Mouse (Mus musculus) kidney, embryonic 15.5 days (tissue): ENCODE data around the gene Lag3. TPM values are rescaled to one million over a fixed set of nuclear protein-coding genes. Genes with fewer than 3 reads are reported as not detected.

Experiments used
- ATAC-seq: fragments of 200-750 bp; cut with Nextera tagmentation; replicated peaks from 2 replicates; pipeline ENCODE4 v1.8.0; 2017; ENCODE audit warnings: moderate TSS enrichment; ENCODE audit not compliant: low FRiP score
- H3K27ac ChIP-seq: fragments of 300-500 bp; sonication (generic); 2 replicates; pipeline ENCODE4 v1.5.1; 2015; ENCODE audit warnings: mild to moderate bottlenecking, inconsistent platforms
- H3K27me3 ChIP-seq: fragments of 300-500 bp; sonication (generic); 2 replicates; pipeline ENCODE4 v1.6.1; 2015; ENCODE audit warnings: inconsistent platforms
- H3K36me3 ChIP-seq: fragments of 300-500 bp; sonication (generic); 2 replicates; pipeline ENCODE4 v1.6.1; 2015; ENCODE audit warnings: inconsistent platforms
- H3K4me1 ChIP-seq: fragments of 300-500 bp; sonication (generic); 2 replicates; pipeline ENCODE4 v1.6.1; 2015; ENCODE audit warnings: inconsistent platforms
- H3K4me2 ChIP-seq: fragments of 300-500 bp; sonication (generic); 2 replicates; pipeline ENCODE4 v1.6.1; 2015; ENCODE audit warnings: moderate library complexity, mild to moderate bottlenecking, inconsistent platforms
- H3K4me3 ChIP-seq: fragments of 300-500 bp; sonication (generic); replicated peaks from 2 replicates; pipeline ENCODE4 v1.5.1; 2015; ENCODE audit warnings: mild to moderate bottlenecking, inconsistent platforms
- H3K9ac ChIP-seq: fragments of 300-500 bp; sonication (generic); 2 replicates; pipeline ENCODE4 v1.6.1; 2015; ENCODE audit warnings: mild to moderate bottlenecking, inconsistent platforms
- H3K9me3 ChIP-seq: fragments of 300-500 bp; sonication (generic); replicated peaks from 2 replicates; pipeline ENCODE4 v1.6.1; 2016; ENCODE audit warnings: inconsistent platforms
- WGBS: fragments of 180-500 bp; shearing (Covaris S2); methylation state at CpG from one replicate; pipeline ENCODE4 v1.1.7; 2015; ENCODE audit warnings: mixed read lengths; 5-methylcytosine and 5-hydroxymethylcytosine counted together
- polyA plus RNA-seq: library from polyadenylated mRNA; unstranded; fragments of >200 nt; fragmentation: Nextera tagmentation; extraction: Ambion mirVana; gene quantifications from 2 replicates; pipeline ENCODE4 v1.2.1, GENCODE M21; 2015

Lag3 gene
- polyA plus RNA-seq, 1 experiment from 2014 or later, result 1.8 TPM

GRCm38 (mm10) chr6:124918890-124919627 is 7.6 kb upstream of the Lag3 start:
- Histone ChIP-seq H3K4me2 (peak overlapping the region; percentile 91), H3K27ac (peak overlapping the region; percentile 100), H3K4me3 (peak overlapping the region; percentile 96), H3K27me3 (no peaks in the 10 kb centered on the region), H3K9me3 (no peaks in the 10 kb centered on the region), H3K4me1 (peaks cover 64% of the 10 kb centered on the region), H3K9ac (peak overlapping the region; percentile 21; the same call in 1 of the 2 replicates), H3K36me3 (peaks cover 10% of the 10 kb centered on the region)
- no peak for ATAC-seq
- WGBS, result 22% methylated on average over 14 of the region's 14 CpGs

- Histone ChIP-seq H3K9ac (peak overlapping the region; percentile 100), H3K4me1 (peaks cover 72% of the 10 kb centered on the region)
Observed at GRCm38 (mm10) chr6:124918331-124918690, 6.8 kb upstream of the Lag3 start.

GRCm38 (mm10) chr6:124917518-124918330 is 6.2 kb upstream of the Lag3 start:
- under 1% methylated on average over 47 of the region's 89 CpGs for WGBS
- Histone ChIP-seq H3K4me3 (peak overlapping the region; percentile 96), H3K27me3 (no peaks in the 10 kb centered on the region), H3K9ac (peak overlapping the region; percentile 100), H3K9me3 (no peaks in the 10 kb centered on the region), H3K36me3 (peaks cover 24% of the 10 kb centered on the region), H3K4me2 (peak overlapping the region; percentile 91), H3K4me1 (peaks cover 72% of the 10 kb centered on the region), H3K27ac (peak overlapping the region; percentile 100)
- ATAC-seq, result peak; percentile 73

More at GRCm38 (mm10) chr6:124918331-124918690, 6.8 kb upstream of the Lag3 start:
- Histone ChIP-seq H3K4me2 (peak overlapping the region; percentile 91), H3K9me3 (no peaks in the 10 kb centered on the region), H3K36me3 (peaks cover 18% of the 10 kb centered on the region), H3K27me3 (no peaks in the 10 kb centered on the region), H3K27ac (peak overlapping the region; percentile 100), H3K4me3 (peak overlapping the region; percentile 96)
- 0 out of 2 replicates have a peak, but pooled peaks have one; percentile 0 for ATAC-seq
- WGBS, result 6% methylated on average over 7 of the region's 7 CpGs

- Histone ChIP-seq H3K4me1 (peaks cover 72% of the 10 kb centered on the region), H3K9ac (peak overlapping the region; percentile 100), H3K36me3 (peaks cover 28% of the 10 kb centered on the region), H3K4me2 (peak overlapping the region; percentile 91), H3K9me3 (no peaks in the 10 kb centered on the region), H3K27ac (peak overlapping the region; percentile 100), H3K4me3 (peak overlapping the region; percentile 96), H3K27me3 (no peaks in the 10 kb centered on the region)
- peak; percentile 66 for ATAC-seq
- 1% methylated on average over 66 of the region's 67 CpGs for WGBS
Observed at GRCm38 (mm10) chr6:124916695-124917517, 5.4 kb upstream of the Lag3 start.

GRCm38 (mm10) chr6:124915942-124916694 is 4.6 kb upstream of the Lag3 start:
- Histone ChIP-seq H3K9ac (peak overlapping the region; percentile 100), H3K4me2 (peak overlapping the region; percentile 91), H3K27me3 (no peaks in the 10 kb centered on the region), H3K9me3 (no peaks in the 10 kb centered on the region), H3K4me3 (peak overlapping the region; percentile 96), H3K27ac (peak overlapping the region; percentile 100), H3K4me1 (peaks cover 70% of the 10 kb centered on the region), H3K36me3 (peaks cover 28% of the 10 kb centered on the region)
- no peak for ATAC-seq
- WGBS, result 4% methylated on average over 12 of the region's 12 CpGs

GRCm38 (mm10) chr6:124915160-124915941 is 3.8 kb upstream of the Lag3 start:
- peak overlapping the region; percentile 100 for H3K27ac ChIP-seq
- 21% methylated on average over 22 of the region's 22 CpGs for WGBS

GRCm38 (mm10) chr6:124914511-124914910 is 3.0 kb upstream of the Lag3 start:
- Histone ChIP-seq H3K9me3 (no peaks in the 10 kb centered on the region), H3K9ac (no peak overlapping the region), H3K27me3 (peaks cover 8% of the 10 kb centered on the region; the same call in 1 of the 2 replicates), H3K36me3 (peaks cover 28% of the 10 kb centered on the region), H3K4me3 (0 out of 2 replicates have a peak overlapping the region, but pooled peaks have one; percentile 4), H3K4me2 (peak overlapping the region; percentile 91; the same call in 1 of the 2 replicates), H3K4me1 (peaks cover 73% of the 10 kb centered on the region), H3K27ac (peak overlapping the region; percentile 100; the same call in 1 of the 2 replicates)
- no peak for ATAC-seq
- WGBS, result 85% methylated on average over 7 of the region's 7 CpGs

More at GRCm38 (mm10) chr6:124915160-124915941, 3.8 kb upstream of the Lag3 start:
- 0 out of 2 replicates have a peak, but pooled peaks cover under 1% of the 10 kb centered on the region for H3K27me3 ChIP-seq
- H3K9me3 ChIP-seq, result no peaks in the 10 kb centered on the region
- H3K36me3 ChIP-seq, result peaks cover 28% of the 10 kb centered on the region
- ATAC-seq, result no peak
- peaks cover 70% of the 10 kb centered on the region for H3K4me1 ChIP-seq
- H3K9ac ChIP-seq, result peak overlapping the region; percentile 100
- peak overlapping the region; percentile 96 for H3K4me3 ChIP-seq
- H3K4me2 ChIP-seq, result peak overlapping the region; percentile 91

GRCm38 (mm10) chr6:124913721-124914285 is 2.3 kb upstream of the Lag3 start:
- Histone ChIP-seq H3K36me3 (peaks cover 28% of the 10 kb centered on the region), H3K4me1 (peaks cover 71% of the 10 kb centered on the region), H3K4me2 (no peak overlapping the region; the same call in 1 of the 2 replicates), H3K9ac (no peak overlapping the region), H3K4me3 (no peak overlapping the region), H3K27ac (peak overlapping the region; percentile 100; the same call in 1 of the 2 replicates), H3K9me3 (no peaks in the 10 kb centered on the region), H3K27me3 (peaks cover 8% of the 10 kb centered on the region; the same call in 1 of the 2 replicates)
- no peak for ATAC-seq
- 69% methylated on average over 14 of the region's 14 CpGs for WGBS

GRCm38 (mm10) chr6:124913214-124913613 is 1.7 kb upstream of the Lag3 start:
- Histone ChIP-seq H3K9me3 (no peaks in the 10 kb centered on the region), H3K4me1 (peaks cover 65% of the 10 kb centered on the region), H3K27me3 (peaks cover 8% of the 10 kb centered on the region; the same call in 1 of the 2 replicates), H3K4me3 (no peak overlapping the region), H3K4me2 (no peak overlapping the region), H3K27ac (peak overlapping the region; percentile 34; the same call in 1 of the 2 replicates), H3K36me3 (peaks cover 28% of the 10 kb centered on the region), H3K9ac (no peak overlapping the region)
- 67% methylated on average over 6 of the region's 6 CpGs for WGBS
- ATAC-seq, result no peak

- 3% methylated on average over 32 of the region's 32 CpGs for WGBS
- H3K4me3 ChIP-seq, result peak overlapping the region; percentile 26
- peak overlapping the region; percentile 19 for H3K27ac ChIP-seq
- H3K4me2 ChIP-seq, result peak overlapping the region; percentile 57
- H3K4me1 ChIP-seq, result peaks cover 52% of the 10 kb centered on the region
- ATAC-seq, result peak; percentile 31
- peaks cover 8% of the 10 kb centered on the region; the same call in 1 of the 2 replicates for H3K27me3 ChIP-seq
- no peaks in the 10 kb centered on the region for H3K9me3 ChIP-seq
- H3K36me3 ChIP-seq, result peaks cover 27% of the 10 kb centered on the region
- H3K9ac ChIP-seq, result peak overlapping the region; percentile 35
Observed at GRCm38 (mm10) chr6:124910032-124910431, 1.5 kb downstream of the Lag3 start.
